Mouse (Mus musculus) midbrain, embryonic 11.5 days (tissue): ENCODE measurements around the gene Ago3. TPM values are rescaled to one million over a fixed set of nuclear protein-coding genes. Genes with fewer than 3 reads are reported as not detected.

Experiments used
- ATAC-seq: fragments of 200-750 bp; cut with Nextera tagmentation; 2 replicates; pipeline ENCODE4 v1.8.0; 2017; ENCODE audit warnings: moderate TSS enrichment, moderate library complexity; ENCODE audit not compliant: low FRiP score
- DNase-seq: peaks from one replicate; pipeline ENCODE4 v3.0.0; 2015; ENCODE audit warnings: low spot score; ENCODE audit errors: missing footprints
- H3K27ac ChIP-seq: fragments of 300-500 bp; sonication (generic); 2 replicates; pipeline ENCODE4 v1.5.1; 2014; ENCODE audit warnings: low read depth, low read length
- H3K27me3 ChIP-seq: fragments of 300-500 bp; sonication (generic); 2 replicates; pipeline ENCODE4 v1.6.1; 2014; ENCODE audit warnings: mild to moderate bottlenecking, low read length, moderate library complexity, mixed read lengths; ENCODE audit not compliant: control insufficient read depth, insufficient read depth
- H3K36me3 ChIP-seq: fragments of 300-500 bp; sonication (generic); 2 replicates; pipeline ENCODE4 v1.6.1; 2014; ENCODE audit warnings: mild to moderate bottlenecking, low read length, moderate library complexity, mixed read lengths; ENCODE audit not compliant: control insufficient read depth, insufficient read depth
- H3K4me1 ChIP-seq: fragments of 300-500 bp; sonication (generic); 2 replicates; pipeline ENCODE4 v1.6.1; 2014; ENCODE audit warnings: low read length; ENCODE audit not compliant: control insufficient read depth, insufficient read depth
- H3K4me2 ChIP-seq: fragments of 300-500 bp; sonication (generic); 2 replicates; pipeline ENCODE4 v1.6.1; 2014; ENCODE audit warnings: mild to moderate bottlenecking, moderate library complexity
- H3K4me3 ChIP-seq: fragments of 300-500 bp; sonication (generic); 2 replicates; pipeline ENCODE4 v1.5.1; 2014; ENCODE audit warnings: low read depth, low read length
- H3K9ac ChIP-seq: fragments of 300-500 bp; sonication (generic); 2 replicates; pipeline ENCODE4 v1.6.1; 2014; ENCODE audit warnings: low read length
- H3K9me3 ChIP-seq: fragments of 300-500 bp; sonication (generic); 2 replicates; pipeline ENCODE4 v1.6.1; 2016; ENCODE audit warnings: low read length; ENCODE audit not compliant: control insufficient read depth
- whole genome bisulfite sequencing: fragments of 180-500 bp; shearing (Covaris S2); extraction: QIAGEN DNeasy Blood & Tissue Kit; methylation state at CpG from one replicate; pipeline ENCODE4 v1.1.7; 2014; 5-methylcytosine and 5-hydroxymethylcytosine counted together
- polyA plus RNA-seq: library from polyadenylated mRNA; unstranded; fragments of >200 nt; fragmentation: Nextera tagmentation; extraction: Ambion mirVana; gene quantifications from 2 replicates; pipeline ENCODE4 v1.2.1, GENCODE M21; 2014

Ago3 gene
- polyA plus RNA-seq, 1 experiment from 2014 or later: 13.3 TPM

- peaks cover 3% of the 10 kb centered on the region; the same call in 1 of the 2 replicates for H3K36me3 ChIP-seq
- no peak overlapping the region for H3K4me2 ChIP-seq
- H3K4me1 ChIP-seq: no peaks in the 10 kb centered on the region
- no peaks in the 10 kb centered on the region for H3K9me3 ChIP-seq
- no peak for ATAC-seq
- H3K27me3 ChIP-seq: no peaks in the 10 kb centered on the region
- no peak overlapping the region for H3K9ac ChIP-seq
- WGBS: 73% methylated on average over 4 of the region's 4 CpGs
- no peak overlapping the region for H3K4me3 ChIP-seq
- H3K27ac ChIP-seq: no peak overlapping the region
- DNase-seq: no peak
Measured at GRCm38 (mm10) chr4:126343451-126343850, 85.9 kb downstream of the Ago3 start.

GRCm38 (mm10) chr4:126339461-126339860 lies 89.9 kb downstream of the Ago3 start:
- H3K4me1 ChIP-seq: no peaks in the 10 kb centered on the region
- H3K36me3 ChIP-seq: no peaks in the 10 kb centered on the region

GRCm38 (mm10) chr4:126332358-126332757 lies 97.0 kb downstream of the Ago3 start:
- H3K9ac ChIP-seq: no peak overlapping the region
- no peaks in the 10 kb centered on the region for H3K9me3 ChIP-seq
- H3K4me3 ChIP-seq: no peak overlapping the region
- DNase-seq (no peak), ATAC-seq (no peak)
- WGBS: 46% methylated on average over 3 of the region's 3 CpGs
- H3K27ac ChIP-seq: no peak overlapping the region
- H3K27me3 ChIP-seq: no peaks in the 10 kb centered on the region
- H3K36me3 ChIP-seq: no peaks in the 10 kb centered on the region
- no peak overlapping the region for H3K4me2 ChIP-seq
- no peaks in the 10 kb centered on the region for H3K4me1 ChIP-seq

More at GRCm38 (mm10) chr4:126339461-126339860, 89.9 kb downstream of the Ago3 start:
- Histone ChIP-seq H3K4me3 (no peak overlapping the region), H3K27ac (no peak overlapping the region), H3K27me3 (no peaks in the 10 kb centered on the region), H3K4me2 (no peak overlapping the region), H3K9me3 (no peaks in the 10 kb centered on the region), H3K9ac (no peak overlapping the region)
- DNase-seq (no peak), ATAC-seq (no peak)
- WGBS: 55% methylated on average over 4 of the region's 4 CpGs

GRCm38 (mm10) chr4:126331751-126332150 lies 97.6 kb downstream of the Ago3 start:
- WGBS: 71% methylated on average over 1 of the region's 1 CpGs
- H3K4me1 ChIP-seq: no peaks in the 10 kb centered on the region
- no peak for DNase-seq
- no peak overlapping the region for H3K4me2 ChIP-seq
- H3K4me3 ChIP-seq: no peak overlapping the region
- no peaks in the 10 kb centered on the region for H3K36me3 ChIP-seq
- H3K9ac ChIP-seq: no peak overlapping the region
- ATAC-seq: no peak
- no peak overlapping the region for H3K27ac ChIP-seq
- no peaks in the 10 kb centered on the region for H3K27me3 ChIP-seq
- H3K9me3 ChIP-seq: no peaks in the 10 kb centered on the region

GRCm38 (mm10) chr4:126330295-126330694 lies 99.1 kb downstream of the Ago3 start:
- 90% methylated on average over 4 of the region's 4 CpGs for WGBS
- Histone ChIP-seq H3K9me3 (no peaks in the 10 kb centered on the region), H3K4me1 (no peaks in the 10 kb centered on the region), H3K27me3 (peaks cover 1% of the 10 kb centered on the region), H3K36me3 (no peaks in the 10 kb centered on the region), H3K27ac (no peak overlapping the region), H3K4me3 (no peak overlapping the region), H3K4me2 (no peak overlapping the region), H3K9ac (no peak overlapping the region)
- DNase-seq (no peak), ATAC-seq (no peak)

- Histone ChIP-seq H3K4me2 (no peak overlapping the region), H3K9ac (no peak overlapping the region), H3K4me1 (no peaks in the 10 kb centered on the region; the same call in 1 of the 2 replicates), H3K27ac (no peak overlapping the region), H3K36me3 (no peaks in the 10 kb centered on the region), H3K27me3 (peaks cover 6% of the 10 kb centered on the region), H3K9me3 (no peaks in the 10 kb centered on the region), H3K4me3 (no peak overlapping the region)
- no peak for ATAC-seq
- no peak for DNase-seq
- WGBS: 20% methylated on average over 6 of the region's 6 CpGs
Measured at GRCm38 (mm10) chr4:126326036-126326435, 103.3 kb downstream of the Ago3 start.

- Histone ChIP-seq H3K36me3 (no peaks in the 10 kb centered on the region), H3K9ac (no peak within 1 kb of the TSS), H3K27ac (no peak within 1 kb of the TSS), H3K4me1 (peaks cover 6% of the 10 kb centered on the region), H3K4me2 (no peak within 1 kb of the TSS), H3K27me3 (peaks cover 6% of the 10 kb centered on the region), H3K4me3 (no peak within 1 kb of the TSS), H3K9me3 (no peaks in the 10 kb centered on the region)
- no peak for ATAC-seq
- DNase-seq: no peak
- 10% methylated on average over 23 of the region's 23 CpGs for WGBS
Measured at GRCm38 (mm10) chr4:126325281-126325861, 104.0 kb downstream of the Ago3 start, which contains the start of gene Tekt2. Gene Tekt2 (minus strand): TSS chr4:126325688.

- 18% methylated on average over 13 of the region's 13 CpGs for WGBS
Measured at GRCm38 (mm10) chr4:126324861-126325260, 104.5 kb downstream of the Ago3 start.

GRCm38 (mm10) chr4:126322646-126323045 lies 106.7 kb downstream of the Ago3 start:
- H3K9me3 ChIP-seq: no peaks in the 10 kb centered on the region
- ATAC-seq (no peak), DNase-seq (no peak)
- no peak overlapping the region for H3K27ac ChIP-seq
- H3K4me2 ChIP-seq: no peak overlapping the region
- peaks cover 8% of the 10 kb centered on the region for H3K4me1 ChIP-seq
- H3K4me3 ChIP-seq: no peak overlapping the region
- WGBS: 96% methylated on average over 13 of the region's 13 CpGs
- H3K9ac ChIP-seq: no peak overlapping the region
- no peaks in the 10 kb centered on the region; the same call in 1 of the 2 replicates for H3K36me3 ChIP-seq
- peaks cover 6% of the 10 kb centered on the region for H3K27me3 ChIP-seq

More at GRCm38 (mm10) chr4:126324861-126325260, 104.5 kb downstream of the Ago3 start:
- no peak overlapping the region for H3K4me3 ChIP-seq
- DNase-seq (peak; percentile 89), ATAC-seq (no peak)
- H3K4me2 ChIP-seq: no peak overlapping the region
- H3K27ac ChIP-seq: no peak overlapping the region
- H3K4me1 ChIP-seq: peaks cover 8% of the 10 kb centered on the region
- no peaks in the 10 kb centered on the region for H3K9me3 ChIP-seq
- peaks cover 6% of the 10 kb centered on the region for H3K27me3 ChIP-seq
- H3K36me3 ChIP-seq: no peaks in the 10 kb centered on the region; the same call in 1 of the 2 replicates
- no peak overlapping the region for H3K9ac ChIP-seq
